Mouse (Mus musculus): ENCODE data around the gene Elmo2.

GRCm38 (mm10) chr2:165321381-165321888 is 4.8 kb downstream of the Elmo2 start:
- TF ChIP-seq EP300 (IDR thresholded peaks at IDR 0.05; ENCODE audit: insufficient read depth, low read depth, low read length) (no peak), POLR2A (IDR thresholded peaks at IDR 0.05; ENCODE audit: insufficient read depth, low read length) (no peak)

All from ES-Bruce4 (cell line).